Mouse (Mus musculus): ENCODE measurements around the gene Gabrr2. TPM values are rescaled to one million over a fixed set of nuclear protein-coding genes. Genes with fewer than 3 reads are reported as not detected.

The Gabrr2 gene
- 1.0 and 1.1 TPM in 2 replicates for polyA plus RNA-seq (2012; rRNA removed)

GRCm38 (mm10) chr4:33062981-33063380 is at the start of gene Gabrr2:
Gene Gabrr2 (plus strand): TSS chr4:33062999.

GRCm38 (mm10) chr4:33031195-33031960 is 31.4 kb upstream of the Gabrr2 start, which contains the start of gene Ube2j1:
Gene Ube2j1 (plus strand): TSS chr4:33031416.

GRCm38 (mm10) chr4:33132221-33132620 is 69.4 kb downstream of the Gabrr2 start, which contains the start of gene Gabrr1:
Gene Gabrr1 (plus strand): TSS chr4:33132521.

Other genes starting within 250 kb of the Gabrr2 start
- gene Ankrd6, start 112.2 kb upstream of the Gabrr2 start, polyA plus RNA-seq (2012; rRNA removed): 2.2 and 2.6 TPM in 2 replicates
- 5.2 and 6.3 TPM in 2 replicates for gene Rragd, start 80.0 kb upstream of the Gabrr2 start, polyA plus RNA-seq (2012; rRNA removed)
- 19.6 and 21.6 TPM in 2 replicates for gene Ube2j1, start 31.6 kb upstream of the Gabrr2 start, polyA plus RNA-seq (2012; rRNA removed)
- gene Gabrr1, start 69.5 kb downstream of the Gabrr2 start, polyA plus RNA-seq (2012; rRNA removed): 0.07 and 0.08 TPM in 2 replicates
- gene Pm20d2, start 126.7 kb downstream of the Gabrr2 start, polyA plus RNA-seq (2012; rRNA removed): 34.9 and 58.2 TPM in 2 replicates
- gene Srsf12, start 146.0 kb downstream of the Gabrr2 start, polyA plus RNA-seq (2012; rRNA removed): 1.7 and 1.9 TPM in 2 replicates
- gene Pnrc1, start 227.2 kb downstream of the Gabrr2 start, polyA plus RNA-seq (2012; rRNA removed): 202 and 269 TPM in 2 replicates
- gene Rngtt, start 247.3 kb downstream of the Gabrr2 start, polyA plus RNA-seq (2012; rRNA removed): 2.0 TPM in 2 replicates

Measured in ovary, adult 2 months (tissue).